ENCODE assay signal across 16 mouse cellular contexts in genomic region chr11:8694096-8694495, GRCm38 (mm10). TPM values are rescaled to one million over a fixed set of nuclear protein-coding genes. Genes with fewer than 3 reads are reported as not detected.
A peak's percentile ranks its signal among the peaks of the same experiment; 100 is the strongest.
DNase-seq lines count a peak whose midpoint lies in the region; ATAC-seq and TF ChIP-seq lines count a peak whose summit lies in the region.
"Had no signal": no experiment of that assay in that cellular context is flagged by ENCODE, and none has a peak within 500 bp of the region (broad histone marks: within the 10 kb centered on the region; RNA-seq: fewer than 3 reads in every experiment).

No protein-coding gene starts in this region.

- 93% methylated on average over 5 of the region's 5 CpGs for WGBS in intestine, embryonic 14.5 days
- WGBS in intestine, postnatal 0 days, result 92% methylated on average over 5 of the region's 5 CpGs
- 94% methylated on average over 5 of the region's 5 CpGs for WGBS in neural tube, embryonic 11.5 days
- WGBS in embryonic facial prominence, embryonic 13.5 days, result 95% methylated on average over 5 of the region's 5 CpGs
- 97% methylated on average over 5 of the region's 5 CpGs for WGBS in cerebellum, adult 2 months

- H3K9me3 ChIP-seq in intestine, embryonic 14.5 days (ENCODE audit: control insufficient read depth, low read length), result no peaks in the 10 kb centered on the region
- no peaks in the 10 kb centered on the region for H3K9me3 ChIP-seq in intestine, postnatal 0 days (ENCODE audit: control insufficient read depth)
- H3K9me3 ChIP-seq in neural tube, embryonic 11.5 days (ENCODE audit: control insufficient read depth, low read length), result no peaks in the 10 kb centered on the region
- H3K9me3 ChIP-seq in embryonic facial prominence, embryonic 13.5 days, result 0 out of 2 replicates have a peak, but pooled peaks cover 3% of the 10 kb centered on the region
- H3K9me3 ChIP-seq: G1E; liver, embryonic 15.5 days had no signal

- H3K36me3 ChIP-seq in intestine, embryonic 14.5 days (ENCODE audit: control insufficient read depth, insufficient read depth, low read length), result no peaks in the 10 kb centered on the region
- no peaks in the 10 kb centered on the region for H3K36me3 ChIP-seq in intestine, postnatal 0 days (ENCODE audit: control insufficient read depth, insufficient read depth)
- H3K36me3 ChIP-seq in neural tube, embryonic 11.5 days (ENCODE audit: control insufficient read depth, insufficient read depth, low read length), result no peaks in the 10 kb centered on the region
- no peaks in the 10 kb centered on the region for H3K36me3 ChIP-seq in embryonic facial prominence, embryonic 13.5 days
- H3K36me3 ChIP-seq: G1E; liver, embryonic 15.5 days had no signal

- TF ChIP-seq POLR2A in cerebellum, adult 2 months (IDR thresholded peaks at IDR 0.05; ENCODE audit: borderline replicate concordance, insufficient read depth, low read length), result no peak

- peaks cover 26% of the 10 kb centered on the region for H3K4me1 ChIP-seq in intestine, embryonic 14.5 days (replicated peaks; ENCODE audit: control insufficient read depth, insufficient read depth, low read length)
- H3K4me1 ChIP-seq in intestine, postnatal 0 days (replicated peaks; ENCODE audit: control insufficient read depth, insufficient read depth, low read length), result no peaks in the 10 kb centered on the region
- H3K4me1 ChIP-seq in neural tube, embryonic 11.5 days (ENCODE audit: control insufficient read depth, insufficient read depth, low read length), result peaks cover 14% of the 10 kb centered on the region; the same call in 1 of the 2 replicates
- H3K4me1 ChIP-seq in embryonic facial prominence, embryonic 13.5 days, result peaks cover 41% of the 10 kb centered on the region
- no peaks in the 10 kb centered on the region for H3K4me1 ChIP-seq in cerebellum, adult 2 months (ENCODE audit: control insufficient read depth, insufficient read depth, low read length)

- no peaks in the 10 kb centered on the region for H3K27me3 ChIP-seq in intestine, embryonic 14.5 days (replicated peaks; ENCODE audit: control insufficient read depth, insufficient read depth, low read length)
- H3K27me3 ChIP-seq in intestine, postnatal 0 days (replicated peaks; ENCODE audit: control insufficient read depth, insufficient read depth, low read length), result no peaks in the 10 kb centered on the region
- H3K27me3 ChIP-seq in neural tube, embryonic 11.5 days (ENCODE audit: control insufficient read depth, insufficient read depth, low read length), result no peaks in the 10 kb centered on the region
- H3K27me3 ChIP-seq in embryonic facial prominence, embryonic 13.5 days, result no peaks in the 10 kb centered on the region
- no peaks in the 10 kb centered on the region for H3K27me3 ChIP-seq in cerebellum, adult 2 months (ENCODE audit: control insufficient read depth, insufficient read depth, low read length)
- H3K27me3 ChIP-seq: liver, embryonic 15.5 days had no signal

- H3K4me2 ChIP-seq in intestine, embryonic 14.5 days (ENCODE audit: low read length), result no peak overlapping the region
- H3K4me2 ChIP-seq in intestine, postnatal 0 days (replicated peaks; ENCODE audit: low read depth), result no peak overlapping the region
- no peak overlapping the region for H3K4me2 ChIP-seq in neural tube, embryonic 11.5 days (ENCODE audit: low read depth)
- no peak overlapping the region for H3K4me2 ChIP-seq in embryonic facial prominence, embryonic 13.5 days
- H3K4me2 ChIP-seq: liver, embryonic 15.5 days had no signal

- peak overlapping the region; percentile 90; the same call in 1 of the 2 replicates for H3K27ac ChIP-seq in intestine, embryonic 14.5 days (ENCODE audit: low read depth)
- H3K27ac ChIP-seq in intestine, postnatal 0 days (ENCODE audit: low read depth, low read length), result no peak overlapping the region
- no peak overlapping the region for H3K27ac ChIP-seq in neural tube, embryonic 11.5 days (ENCODE audit: low read depth, low read length)
- peak overlapping the region; percentile 92; the same call in 1 of the 2 replicates for H3K27ac ChIP-seq in embryonic facial prominence, embryonic 13.5 days
- no peak overlapping the region for H3K27ac ChIP-seq in cerebellum, adult 2 months (ENCODE audit: insufficient read depth, low read length)
- H3K27ac ChIP-seq: layer of hippocampus, adult 2 months; liver, embryonic 15.5 days had no signal

- TF ChIP-seq CTCF in intestine, postnatal 0 days (IDR thresholded peaks at IDR 0.05; ENCODE audit: low read depth), result no peak
- no peak for TF ChIP-seq CTCF in cerebellum, adult 2 months (IDR thresholded peaks at IDR 0.05; ENCODE audit: borderline replicate concordance, insufficient read depth, low read depth, low read length)

- H3K9ac ChIP-seq in intestine, embryonic 14.5 days (ENCODE audit: low read length), result no peak overlapping the region
- no peak overlapping the region for H3K9ac ChIP-seq in intestine, postnatal 0 days (ENCODE audit: low read depth, low read length)
- H3K9ac ChIP-seq in neural tube, embryonic 11.5 days (ENCODE audit: low read length), result no peak overlapping the region
- no peak overlapping the region for H3K9ac ChIP-seq in embryonic facial prominence, embryonic 13.5 days
- H3K9ac ChIP-seq: liver, embryonic 15.5 days had no signal

- ATAC-seq in intestine, embryonic 14.5 days (replicated peaks; ENCODE audit: low FRiP score, low TSS enrichment, low read depth), result no peak
- no peak for ATAC-seq in intestine, postnatal 0 days
- no peak for ATAC-seq in neural tube, embryonic 11.5 days (ENCODE audit: insufficient read depth, low FRiP score, low TSS enrichment)
- ATAC-seq in embryonic facial prominence, embryonic 13.5 days (ENCODE audit: insufficient number of reproducible peaks, insufficient read depth, low FRiP score, low TSS enrichment, low read depth), result no peak
- ATAC-seq: midbrain, embryonic 16.5 days had no signal

- DNase-seq in intestine, embryonic 14.5 days (ENCODE audit: low spot score), result no peak
- DNase-seq in neural tube, embryonic 11.5 days (ENCODE audit: low spot score), result peak; percentile 7
- no peak for DNase-seq in neural tube, embryonic 10.5 days (ENCODE audit: extremely low spot score, low spot score)
- no peak for DNase-seq in cerebellum, adult 2 months
- no peak for DNase-seq in adrenal gland, postnatal 4 days (ENCODE audit: low spot score in 2 of 2)
- DNase-seq: cerebellum, postnatal 25 days; gastrocnemius, postnatal 14 days; heart, postnatal 4 days; left cerebral cortex, postnatal 4 days; spleen, adult 18-20 months had no signal

- no peak overlapping the region for H3K4me3 ChIP-seq in intestine, embryonic 14.5 days (ENCODE audit: low read depth, low read length)
- no peak overlapping the region for H3K4me3 ChIP-seq in intestine, postnatal 0 days (ENCODE audit: low read depth, low read length)
- H3K4me3 ChIP-seq in neural tube, embryonic 11.5 days (ENCODE audit: low read depth, low read length), result no peak overlapping the region
- no peak overlapping the region for H3K4me3 ChIP-seq in embryonic facial prominence, embryonic 13.5 days
- no peak overlapping the region for H3K4me3 ChIP-seq in cerebellum, adult 2 months (replicated peaks; ENCODE audit: insufficient read depth, low read depth, low read length)
- H3K4me3 ChIP-seq: layer of hippocampus, adult 2 months; liver, embryonic 15.5 days had no signal

RNA-seq across cellular contexts. Expression of gene Tns3, which starts 29.8 kb away (rescaled TPM):
- polyA plus RNA-seq in intestine, embryonic 14.5 days (2014; fragmentation: Nextera tagmentation; extraction: Ambion mirVana), result 25.7 and 26.7 TPM in 2 replicates
- polyA plus RNA-seq in intestine, postnatal 0 days (2015; fragmentation: Nextera tagmentation; extraction: Ambion mirVana), result 10.5 and 11.4 TPM in 2 replicates
- polyA plus RNA-seq in neural tube, embryonic 11.5 days (2014; fragmentation: Nextera tagmentation; extraction: Ambion mirVana), result 10.1 and 11.7 TPM in 2 replicates
- 35.0 and 35.5 TPM in 2 replicates for polyA plus RNA-seq in embryonic facial prominence, embryonic 13.5 days (2015; fragmentation: Nextera tagmentation; extraction: Ambion mirVana)
- 29.2 and 34.2 TPM in 2 replicates for polyA plus RNA-seq in cerebellum, adult 2 months (2012; rRNA removed)
- 10 to 100 TPM; 67.7 to 81.2 TPM for total RNA-seq in adrenal gland, postnatal 4 days (2021)
- polyA plus RNA-seq: G1E had no signal

Comparison
In these comparisons a context has a peak if more than half of its experiments do, and no peak if none do; other contexts are left out.
1. H3K27ac ChIP-seq: peak in intestine, embryonic 14.5 days (single experiment) and embryonic facial prominence, embryonic 13.5 days (single experiment); none in intestine, postnatal 0 days (single experiment), neural tube, embryonic 11.5 days (single experiment) and cerebellum, adult 2 months (single experiment).